Mouse (Mus musculus) heart, embryonic 11.5 days (tissue): ENCODE measurements around the gene Tns1. TPM values are rescaled to one million over a fixed set of nuclear protein-coding genes. Genes with fewer than 3 reads are reported as not detected.

Experiments used
- ATAC-seq: fragments of 200-750 bp; cut with Nextera tagmentation; replicated peaks from 2 replicates; pipeline ENCODE4 v1.8.0; 2017; ENCODE audit warnings: moderate library complexity; ENCODE audit not compliant: insufficient number of reproducible peaks, low FRiP score, low TSS enrichment
- H3K27ac ChIP-seq: fragments of 300-500 bp; sonication (generic); 2 replicates; pipeline ENCODE4 v1.5.1; 2014; ENCODE audit warnings: mild to moderate bottlenecking, low read depth, low read length
- H3K27me3 ChIP-seq: fragments of 300-500 bp; sonication (generic); 2 replicates; pipeline ENCODE4 v1.6.1; 2014; ENCODE audit warnings: mild to moderate bottlenecking, low read length, mixed read lengths; ENCODE audit not compliant: control insufficient read depth, insufficient read depth
- H3K36me3 ChIP-seq: fragments of 300-500 bp; sonication (generic); 2 replicates; pipeline ENCODE4 v1.6.1; 2014; ENCODE audit warnings: mild to moderate bottlenecking, low read length, moderate library complexity, mixed read lengths; ENCODE audit not compliant: control insufficient read depth, insufficient read depth
- H3K4me1 ChIP-seq: fragments of 300-500 bp; sonication (generic); 2 replicates; pipeline ENCODE4 v1.6.1; 2014; ENCODE audit warnings: low read length; ENCODE audit not compliant: control insufficient read depth, insufficient read depth
- H3K4me2 ChIP-seq: fragments of 300-500 bp; sonication (generic); 2 replicates; pipeline ENCODE4 v1.6.1; 2014; ENCODE audit warnings: mild to moderate bottlenecking, moderate library complexity
- H3K4me3 ChIP-seq: fragments of 300-500 bp; sonication (generic); 2 replicates; pipeline ENCODE4 v1.5.1; 2014; ENCODE audit warnings: low read depth, low read length
- H3K9ac ChIP-seq: fragments of 300-500 bp; sonication (generic); 2 replicates; pipeline ENCODE4 v1.6.1; 2014; ENCODE audit warnings: mild to moderate bottlenecking, low read depth, low read length, moderate library complexity
- H3K9me3 ChIP-seq: fragments of 300-500 bp; sonication (generic); replicated peaks from 2 replicates; pipeline ENCODE4 v1.6.1; 2016; ENCODE audit warnings: low read length; ENCODE audit not compliant: control insufficient read depth
- WGBS: fragments of 180-500 bp; shearing (Covaris S2); extraction: QIAGEN DNeasy Blood & Tissue Kit; methylation state at CpG from one replicate; pipeline ENCODE4 v1.1.7; 2014; ENCODE audit not compliant: insufficient replicate concordance; 5-methylcytosine and 5-hydroxymethylcytosine counted together
- polyA plus RNA-seq: library from polyadenylated mRNA; unstranded; fragments of >200 nt; fragmentation: Nextera tagmentation; extraction: Ambion mirVana; gene quantifications from 2 replicates; pipeline ENCODE4 v1.2.1, GENCODE M21; 2014

The Tns1 gene
- polyA plus RNA-seq, 1 experiment from 2014 or later: 75.6 TPM

DNA sequence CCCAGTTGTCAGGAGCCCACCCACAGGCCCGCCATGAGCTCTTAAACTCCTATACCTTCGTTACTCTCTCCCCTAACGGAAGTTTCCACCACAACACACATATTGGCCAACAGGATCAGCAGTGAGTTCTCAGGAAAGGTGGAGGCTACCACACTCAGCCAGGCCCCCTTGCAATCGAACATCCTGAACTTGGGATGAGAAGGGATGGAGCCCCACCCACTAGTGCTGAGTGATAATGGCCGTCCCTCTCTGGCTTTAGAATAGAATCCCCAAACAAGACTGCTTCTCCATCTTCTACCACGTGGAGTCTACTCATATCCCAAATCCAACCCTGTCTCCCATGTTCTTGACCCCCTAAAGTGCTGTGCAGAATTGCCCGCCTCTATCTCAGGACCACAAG lies 131.0 kb downstream of the Tns1 start:
- no peak overlapping the region; the same call in 1 of the 2 replicates for H3K9ac ChIP-seq
- H3K9me3 ChIP-seq: no peaks in the 10 kb centered on the region
- H3K27me3 ChIP-seq: no peaks in the 10 kb centered on the region
- H3K4me1 ChIP-seq: peaks cover 32% of the 10 kb centered on the region
- no peak overlapping the region for H3K4me2 ChIP-seq
- peaks cover 31% of the 10 kb centered on the region for H3K36me3 ChIP-seq
- H3K4me3 ChIP-seq: no peak overlapping the region
- no peak overlapping the region for H3K27ac ChIP-seq
- ATAC-seq: no peak
- WGBS: 80% methylated on average over 7 of the region's 7 CpGs

DNA sequence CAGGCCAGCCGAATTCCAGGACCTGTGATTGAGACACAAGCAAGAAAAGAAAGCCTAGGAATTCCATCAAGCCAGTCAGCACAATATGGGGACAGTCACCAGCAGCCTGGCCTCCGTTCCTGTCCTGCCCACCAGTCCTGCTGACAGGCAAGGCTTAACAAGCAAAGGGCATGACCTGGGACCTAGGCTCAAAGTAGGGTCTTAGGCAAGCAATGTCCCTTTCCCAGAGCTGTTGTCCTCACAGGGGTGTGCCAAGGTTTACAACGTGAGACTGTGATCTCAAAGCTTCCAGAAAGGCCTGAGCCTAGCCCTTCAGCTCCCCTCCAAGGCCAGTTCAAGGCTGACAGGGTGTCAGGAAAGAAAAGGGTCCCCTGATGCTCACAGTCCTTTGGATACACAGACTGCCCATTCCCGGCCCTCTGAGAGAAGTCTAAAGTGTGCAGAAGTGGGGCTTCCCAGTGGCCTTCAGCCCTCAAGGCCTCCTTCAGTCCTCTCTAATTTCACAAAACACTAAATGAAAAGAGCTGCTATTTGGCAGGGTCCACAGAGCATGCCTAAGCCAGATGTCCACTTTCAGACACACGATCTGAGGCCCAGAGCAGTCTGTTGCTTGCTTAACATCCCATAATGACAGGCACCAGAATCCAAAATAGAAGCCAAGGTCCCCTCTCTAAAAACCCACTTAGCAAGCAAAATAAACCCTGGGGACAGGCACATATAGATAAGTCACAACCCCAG lies 131.9 kb downstream of the Tns1 start:
- Histone ChIP-seq H3K27me3 (no peaks in the 10 kb centered on the region), H3K27ac (no peak overlapping the region), H3K4me3 (no peak overlapping the region), H3K36me3 (peaks cover 31% of the 10 kb centered on the region), H3K9me3 (no peaks in the 10 kb centered on the region), H3K4me2 (no peak overlapping the region), H3K9ac (no peak overlapping the region; the same call in 1 of the 2 replicates), H3K4me1 (peaks cover 31% of the 10 kb centered on the region)
- no peak for ATAC-seq
- WGBS: 47% methylated on average over 5 of the region's 5 CpGs

DNA sequence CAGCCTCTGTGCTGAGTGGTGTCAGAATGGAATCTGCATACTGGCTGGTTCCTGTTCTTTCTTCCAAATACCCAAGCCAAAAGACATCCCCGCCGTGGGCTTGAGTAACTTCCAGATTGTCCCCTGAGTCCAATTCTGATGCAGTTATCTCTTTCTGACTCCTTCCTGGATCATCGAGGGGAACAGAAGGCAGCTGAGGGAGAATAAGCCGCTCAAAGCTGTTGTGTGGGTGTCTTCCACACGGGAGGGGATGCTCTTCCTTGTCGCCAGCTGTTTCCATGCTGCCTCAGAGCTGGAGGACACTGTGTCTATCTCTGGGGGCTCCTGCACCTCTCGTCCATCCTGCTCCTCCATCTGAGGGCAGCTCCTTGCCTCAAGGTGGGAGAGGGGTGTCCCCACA lies 133.0 kb downstream of the Tns1 start:
- 81% methylated on average over 7 of the region's 7 CpGs for WGBS
- Histone ChIP-seq H3K4me2 (no peak overlapping the region), H3K27ac (no peak overlapping the region), H3K36me3 (peaks cover 28% of the 10 kb centered on the region), H3K4me3 (no peak overlapping the region), H3K27me3 (no peaks in the 10 kb centered on the region), H3K4me1 (peaks cover 31% of the 10 kb centered on the region), H3K9ac (no peak overlapping the region), H3K9me3 (no peaks in the 10 kb centered on the region)
- ATAC-seq: no peak

DNA sequence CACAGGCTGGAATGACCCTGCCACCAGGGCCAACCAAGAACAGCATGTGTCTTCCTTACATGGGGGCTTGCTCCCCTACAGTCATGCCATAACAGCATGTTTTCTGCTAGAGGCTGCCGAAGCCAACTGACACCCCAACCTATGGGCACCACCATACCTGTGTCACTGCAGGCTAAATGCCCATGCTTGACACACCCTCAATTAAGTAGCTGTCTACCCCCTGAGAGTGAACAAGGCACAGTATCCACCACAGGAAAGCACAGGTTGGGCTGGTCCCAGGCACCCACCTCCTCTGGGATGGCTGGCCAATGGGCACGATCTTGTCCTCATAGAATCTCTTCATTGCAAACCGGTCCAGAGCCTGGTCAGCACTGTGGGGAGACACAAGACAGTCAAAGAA lies 134.2 kb downstream of the Tns1 start:
- no peak overlapping the region for H3K4me3 ChIP-seq
- no peak overlapping the region for H3K9ac ChIP-seq
- no peaks in the 10 kb centered on the region for H3K27me3 ChIP-seq
- no peaks in the 10 kb centered on the region for H3K9me3 ChIP-seq
- peaks cover 19% of the 10 kb centered on the region for H3K4me1 ChIP-seq
- H3K36me3 ChIP-seq: peaks cover 32% of the 10 kb centered on the region
- H3K27ac ChIP-seq: no peak overlapping the region
- no peak overlapping the region for H3K4me2 ChIP-seq
- no peak for ATAC-seq
- WGBS: 82% methylated on average over 3 of the region's 3 CpGs

DNA sequence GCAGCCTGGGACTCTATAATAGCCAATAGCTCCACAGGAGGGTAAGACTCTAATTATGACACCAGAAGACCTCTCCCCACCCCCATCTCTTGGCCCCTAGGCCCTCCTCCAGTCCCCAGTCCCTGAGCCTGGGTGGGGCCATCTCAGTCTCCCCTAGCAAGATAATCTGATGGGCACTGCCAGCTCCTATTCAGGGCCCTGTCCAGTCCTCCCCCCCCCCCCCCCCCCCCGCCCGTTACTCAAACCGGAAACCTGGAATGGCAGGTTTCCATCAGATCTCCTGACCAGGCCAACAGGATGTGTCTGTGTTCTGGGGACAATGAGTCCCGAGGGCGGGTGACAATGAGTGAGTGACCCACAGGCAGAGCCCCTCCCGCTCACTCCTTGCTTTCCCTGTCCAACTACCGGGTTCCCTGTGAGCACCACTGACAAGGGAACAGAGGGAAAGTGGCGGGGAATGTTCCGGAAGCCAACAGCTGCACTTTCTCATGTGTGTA lies 136.5 kb downstream of the Tns1 start:
- Histone ChIP-seq H3K36me3 (peaks cover 43% of the 10 kb centered on the region), H3K9me3 (no peaks in the 10 kb centered on the region), H3K27me3 (no peaks in the 10 kb centered on the region), H3K4me2 (no peak overlapping the region), H3K27ac (peak overlapping the region; percentile 75), H3K4me3 (no peak overlapping the region), H3K4me1 (peaks cover 8% of the 10 kb centered on the region), H3K9ac (0 out of 2 replicates have a peak overlapping the region, but pooled peaks have one; percentile 28)
- WGBS: 44% methylated on average over 7 of the region's 9 CpGs
- ATAC-seq: peak; percentile 58

DNA sequence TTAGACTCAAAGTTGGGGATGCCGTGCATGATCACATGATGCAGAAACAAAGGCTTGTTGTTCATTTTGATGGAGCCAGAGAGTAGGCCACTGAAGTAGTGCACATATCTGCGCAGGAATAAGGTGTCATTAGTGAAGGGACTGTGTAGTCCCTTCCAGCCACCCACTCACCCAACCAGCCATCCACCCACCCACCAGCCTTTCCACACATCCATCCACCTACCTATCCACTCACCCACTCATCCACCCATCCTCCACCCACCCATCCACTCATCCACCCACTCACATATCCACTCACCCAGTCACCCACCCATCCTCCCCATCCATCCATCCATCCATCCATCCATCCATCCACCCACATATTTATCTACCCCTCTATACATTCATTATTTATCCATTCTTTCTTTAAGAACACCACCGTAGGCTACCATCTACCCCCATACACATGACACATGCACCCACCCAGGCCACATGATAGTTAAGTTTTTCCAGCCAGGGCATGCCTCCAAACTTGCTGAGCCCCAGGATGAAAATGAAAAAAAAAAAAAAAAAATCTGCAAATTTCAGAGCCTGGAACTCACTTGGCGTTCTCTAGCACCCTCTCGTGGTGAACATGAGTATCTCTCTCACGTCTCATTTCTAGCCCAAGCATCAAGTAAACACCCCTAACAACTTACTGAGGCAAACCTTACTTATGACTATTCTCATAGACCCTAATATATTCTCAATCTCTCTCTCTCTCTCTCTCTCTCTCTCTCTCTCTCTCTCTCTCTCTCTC lies 137.8 kb downstream of the Tns1 start:
- no peak overlapping the region for H3K4me3 ChIP-seq
- H3K4me1 ChIP-seq: peaks cover 8% of the 10 kb centered on the region
- ATAC-seq: no peak
- H3K27ac ChIP-seq: no peak overlapping the region
- H3K9ac ChIP-seq: no peak overlapping the region
- H3K4me2 ChIP-seq: no peak overlapping the region
- no peaks in the 10 kb centered on the region for H3K27me3 ChIP-seq
- WGBS: 41% methylated on average over 6 of the region's 6 CpGs
- peaks cover 40% of the 10 kb centered on the region for H3K36me3 ChIP-seq
- no peaks in the 10 kb centered on the region for H3K9me3 ChIP-seq

DNA sequence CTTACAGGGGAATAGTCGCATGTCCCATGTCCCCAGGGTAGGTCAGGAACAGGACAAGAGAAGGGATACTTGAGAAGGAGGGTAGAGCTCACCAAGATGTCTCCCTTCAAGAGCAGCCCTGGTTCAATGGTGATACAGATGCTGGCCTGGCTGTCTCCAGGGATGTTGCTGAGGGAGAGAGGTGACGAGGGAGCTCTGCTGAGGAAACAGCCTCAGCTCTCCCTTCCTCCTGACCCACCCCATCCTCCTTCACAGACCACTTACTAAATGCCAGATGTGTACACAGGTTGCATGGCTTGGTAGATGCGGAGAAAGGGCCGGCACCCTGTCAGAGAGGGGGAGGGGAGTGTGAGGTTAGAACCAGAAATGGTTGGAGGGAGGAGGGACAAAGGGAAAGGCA lies 138.6 kb downstream of the Tns1 start:
- no peak for ATAC-seq
- Histone ChIP-seq H3K36me3 (peaks cover 36% of the 10 kb centered on the region), H3K4me2 (no peak overlapping the region), H3K27ac (no peak overlapping the region), H3K4me3 (no peak overlapping the region), H3K4me1 (peaks cover 10% of the 10 kb centered on the region), H3K9me3 (no peaks in the 10 kb centered on the region), H3K27me3 (no peaks in the 10 kb centered on the region), H3K9ac (no peak overlapping the region)
- WGBS: 78% methylated on average over 4 of the region's 4 CpGs

DNA sequence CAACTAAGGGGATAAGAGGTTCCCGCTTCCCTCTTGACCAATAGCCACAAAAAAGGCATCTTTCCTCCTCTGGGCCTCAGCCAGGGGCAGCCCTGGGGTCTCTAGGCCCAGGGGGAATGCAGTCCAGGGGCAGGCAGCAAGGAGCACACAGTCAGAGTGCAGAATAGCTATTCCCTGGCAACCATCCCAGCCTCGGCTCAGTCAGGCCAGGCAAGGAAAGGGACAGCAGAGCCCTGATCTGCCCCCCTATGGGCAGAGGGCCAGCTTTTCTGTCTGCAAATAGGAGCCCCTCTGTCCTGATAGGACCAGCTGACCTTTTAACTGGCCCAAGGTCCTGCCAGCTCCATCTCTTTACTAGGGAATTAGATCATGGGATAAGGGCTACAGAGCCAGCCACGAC lies 145.0 kb downstream of the Tns1 start:
- H3K9ac ChIP-seq: no peak overlapping the region
- H3K27ac ChIP-seq: no peak overlapping the region
- no peak overlapping the region for H3K4me3 ChIP-seq
- H3K4me2 ChIP-seq: no peak overlapping the region
- WGBS: 50% methylated on average over 3 of the region's 3 CpGs
- no peaks in the 10 kb centered on the region for H3K27me3 ChIP-seq
- H3K4me1 ChIP-seq: peaks cover 38% of the 10 kb centered on the region
- ATAC-seq: 0 out of 2 replicates have a peak, but pooled peaks have one; percentile 39
- H3K36me3 ChIP-seq: peaks cover 27% of the 10 kb centered on the region
- no peaks in the 10 kb centered on the region for H3K9me3 ChIP-seq
